Mouse (Mus musculus): ENCODE results near the gene Kif15. TPM values are rescaled to one million over a fixed set of nuclear protein-coding genes. Genes with fewer than 3 reads are reported as not detected.

The Kif15 gene
- polyA plus RNA-seq, 2 experiments from 2014 or later = 5.7 to 8.5 TPM

Other genes starting within 250 kb of the Kif15 start
- gene Topaz1, start 203.7 kb upstream of the Kif15 start, polyA plus RNA-seq (2017; shearing (Covaris generic)) = not detected
- gene Tcaim, start 145.5 kb upstream of the Kif15 start, polyA plus RNA-seq (2017; shearing (Covaris generic)) = 10 to 100 TPM; 18.0 to 19.4 TPM
- gene Gm35549, start 107.0 kb upstream of the Kif15 start, polyA plus RNA-seq (2017; shearing (Covaris generic)) = 1 to 10 TPM; 1.4 to 3.1 TPM
- 10 to 100 TPM; 38.3 to 85.0 TPM for gene Zfp445, start 85.0 kb upstream of the Kif15 start, polyA plus RNA-seq (2017; shearing (Covaris generic))
- 1 to 10 TPM; 2.8 to 4.9 TPM for gene Zkscan7, start 65.4 kb upstream of the Kif15 start, polyA plus RNA-seq (2017; shearing (Covaris generic))
- gene Zfp105, start 28.0 kb upstream of the Kif15 start, polyA plus RNA-seq (2017; shearing (Covaris generic)) = not detected
- gene 1110059G10Rik, start within 50 bp of the Kif15 start, polyA plus RNA-seq (2017; shearing (Covaris generic)) = 10 to 100 TPM; 25.4 to 31.7 TPM
- gene Tmem42, start 70.3 kb downstream of the Kif15 start, polyA plus RNA-seq (2017; shearing (Covaris generic)) = 10 to 100 TPM; 15.1 to 18.6 TPM
- gene Tgm4, start 83.7 kb downstream of the Kif15 start, polyA plus RNA-seq (2017; shearing (Covaris generic)) = 1 to 10 TPM in 1 of 2 experiments, under 1 TPM in 1; 0.83 to 1.7 TPM
- gene Zdhhc3, start 162.2 kb downstream of the Kif15 start, polyA plus RNA-seq (2017; shearing (Covaris generic)) = 10 to 100 TPM; 11.5 to 13.1 TPM
- 100 to 1,000 TPM; 105 to 108 TPM for gene Exosc7, start 162.2 kb downstream of the Kif15 start, polyA plus RNA-seq (2017; shearing (Covaris generic))
- not detected for gene Clec3b, start 199.9 kb downstream of the Kif15 start, polyA plus RNA-seq (2017; shearing (Covaris generic))